Mouse (Mus musculus) liver, embryonic 12.5 days (tissue): ENCODE results near the gene Klk13. TPM values are rescaled to one million over a fixed set of nuclear protein-coding genes. Genes with fewer than 3 reads are reported as not detected.
"Not testable (repeated sequence)": the region's sequence is repeated elsewhere in the genome, so short reads cannot be mapped to it uniquely, and the experiment has no call there.

Source experiments
- ATAC-seq: fragments of 200-750 bp; cut with Nextera tagmentation; 2 replicates; pipeline ENCODE4 v1.8.0; 2017; ENCODE audit warnings: moderate number of reproducible peaks, mild to moderate bottlenecking, moderate library complexity
- H3K27ac ChIP-seq: fragments of 300-500 bp; sonication (generic); 2 replicates; pipeline ENCODE4 v1.5.1; 2016; ENCODE audit warnings: mild to moderate bottlenecking
- H3K27me3 ChIP-seq: fragments of 300-500 bp; sonication (generic); replicated peaks from 2 replicates; pipeline ENCODE4 v1.6.1; 2016; ENCODE audit warnings: mild to moderate bottlenecking, moderate library complexity
- H3K36me3 ChIP-seq: fragments of 300-500 bp; sonication (generic); 2 replicates; pipeline ENCODE4 v1.6.1; 2016; ENCODE audit warnings: mild to moderate bottlenecking, moderate library complexity
- H3K4me1 ChIP-seq: fragments of 300-500 bp; sonication (generic); 2 replicates; pipeline ENCODE4 v1.6.1; 2016
- H3K4me2 ChIP-seq: fragments of 300-500 bp; sonication (generic); 2 replicates; pipeline ENCODE4 v1.6.1; 2016; ENCODE audit warnings: mild to moderate bottlenecking, moderate library complexity
- H3K4me3 ChIP-seq: fragments of 300-500 bp; sonication (generic); 2 replicates; pipeline ENCODE4 v1.5.1; 2016; ENCODE audit warnings: mild to moderate bottlenecking, moderate library complexity
- H3K9ac ChIP-seq: fragments of 300-500 bp; sonication (generic); 2 replicates; pipeline ENCODE4 v1.6.1; 2016; ENCODE audit warnings: mild to moderate bottlenecking, moderate library complexity
- H3K9me3 ChIP-seq: fragments of 300-500 bp; sonication (generic); replicated peaks from 2 replicates; pipeline ENCODE4 v1.6.1; 2016; ENCODE audit warnings: mild to moderate bottlenecking, moderate library complexity
- WGBS: fragments of 180-500 bp; shearing (Covaris S2); methylation state at CpG from one replicate; pipeline ENCODE4 v1.1.7; 2016; ENCODE audit not compliant: insufficient replicate concordance; 5-methylcytosine and 5-hydroxymethylcytosine counted together
- polyA plus RNA-seq: library from polyadenylated mRNA; unstranded; fragments of >200 nt; fragmentation: Nextera tagmentation; extraction: Ambion mirVana; gene quantifications from 2 replicates; pipeline ENCODE4 v1.2.1, GENCODE M21; 2016

The Klk13 gene
- 0.10 and 0.27 TPM in 2 replicates for polyA plus RNA-seq

DNA sequence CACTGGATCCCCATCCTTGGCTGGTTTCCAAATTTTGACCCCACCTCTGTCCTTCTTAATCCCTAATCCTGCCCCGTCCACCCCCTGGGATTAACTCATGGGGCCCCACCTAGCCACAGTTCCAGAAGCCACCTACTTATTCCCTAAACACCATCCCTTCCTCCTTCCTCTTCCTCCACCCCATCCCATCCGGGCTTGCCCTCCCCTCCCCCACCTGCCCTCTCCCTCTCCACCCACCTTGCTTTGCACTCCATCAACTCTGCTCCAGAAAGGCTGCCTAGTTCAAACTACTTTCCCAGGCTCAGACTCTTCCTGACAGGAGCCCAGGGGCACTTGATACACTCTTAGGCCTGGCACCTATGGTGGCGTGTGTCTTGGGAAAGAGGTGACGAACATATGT is at the start of gene Klk13:
Gene Klk13 (plus strand): TSS at position 301 of the 400 bp plus-strand sequence.
- Histone ChIP-seq H3K27me3 (peaks cover 12% of the 10 kb centered on the region; the same call in 1 of the 2 replicates), H3K36me3 (no peaks in the 10 kb centered on the region), H3K9ac (no peak within 1 kb of the TSS), H3K4me2 (peak within 1 kb of the TSS; percentile 11; the same call in 1 of the 2 replicates), H3K4me3 (no peak within 1 kb of the TSS), H3K4me1 (0 out of 2 replicates have a peak, but pooled peaks cover 4% of the 10 kb centered on the region), H3K9me3 (no peaks in the 10 kb centered on the region), H3K27ac (no peak within 1 kb of the TSS)
- 47% methylated on average over 4 of the region's 4 CpGs for WGBS
- no peak for ATAC-seq

DNA sequence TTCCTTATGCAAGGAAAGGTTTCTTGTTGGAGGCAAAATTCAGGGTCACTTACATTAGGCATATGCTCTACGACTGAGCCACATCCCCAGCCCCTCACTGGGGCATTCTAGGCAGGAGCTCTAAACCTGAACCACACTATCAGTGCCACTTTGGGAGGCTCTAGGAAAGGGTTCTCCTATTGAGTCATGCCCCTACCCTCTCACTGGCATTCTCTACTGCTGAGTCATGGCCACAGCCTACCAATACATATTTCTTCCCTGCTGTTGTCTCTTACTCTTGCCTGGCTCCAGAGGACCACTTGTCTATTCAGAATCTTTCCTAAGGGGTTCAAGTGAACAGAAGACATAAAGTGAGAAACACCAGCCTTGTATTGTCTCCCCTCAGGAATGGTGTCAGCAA is 49.6 kb upstream of the Klk13 start:
- no peak for ATAC-seq
- no peak overlapping the region for H3K4me3 ChIP-seq
- no peaks in the 10 kb centered on the region for H3K27me3 ChIP-seq
- WGBS, result 82% methylated on average over 1 of the region's 1 CpGs
- no peaks in the 10 kb centered on the region for H3K36me3 ChIP-seq
- no peaks in the 10 kb centered on the region for H3K4me1 ChIP-seq
- H3K27ac ChIP-seq, result no peak overlapping the region
- no peak overlapping the region for H3K4me2 ChIP-seq
- no peak overlapping the region for H3K9ac ChIP-seq
- H3K9me3 ChIP-seq, result no peaks in the 10 kb centered on the region

DNA sequence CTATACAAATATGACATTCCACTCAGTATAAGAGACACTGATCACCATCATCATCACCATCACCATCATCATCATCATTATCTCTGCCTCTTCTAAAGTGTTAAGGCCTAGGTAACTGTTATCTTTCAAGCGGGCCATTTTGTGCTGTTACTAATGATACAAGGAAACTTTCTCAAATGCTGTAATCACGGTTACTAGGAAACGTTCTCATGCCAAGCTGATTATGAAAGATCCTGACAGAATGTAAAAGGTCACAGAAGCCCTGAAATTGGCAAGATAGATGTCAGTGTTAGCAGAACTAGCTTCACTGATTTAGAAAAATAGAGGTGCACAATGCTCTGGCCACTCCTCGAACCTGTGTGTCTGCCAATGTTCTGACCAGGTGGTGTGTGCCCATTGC is 45.1 kb upstream of the Klk13 start:
- H3K9me3 ChIP-seq, ATAC-seq, H3K27ac ChIP-seq, H3K4me2 ChIP-seq, H3K9ac ChIP-seq, H3K36me3 ChIP-seq, H3K4me1 ChIP-seq, H3K4me3 ChIP-seq, H3K27me3 ChIP-seq: not testable (repeated sequence)
- 71% methylated on average over 4 of the region's 4 CpGs for WGBS

DNA sequence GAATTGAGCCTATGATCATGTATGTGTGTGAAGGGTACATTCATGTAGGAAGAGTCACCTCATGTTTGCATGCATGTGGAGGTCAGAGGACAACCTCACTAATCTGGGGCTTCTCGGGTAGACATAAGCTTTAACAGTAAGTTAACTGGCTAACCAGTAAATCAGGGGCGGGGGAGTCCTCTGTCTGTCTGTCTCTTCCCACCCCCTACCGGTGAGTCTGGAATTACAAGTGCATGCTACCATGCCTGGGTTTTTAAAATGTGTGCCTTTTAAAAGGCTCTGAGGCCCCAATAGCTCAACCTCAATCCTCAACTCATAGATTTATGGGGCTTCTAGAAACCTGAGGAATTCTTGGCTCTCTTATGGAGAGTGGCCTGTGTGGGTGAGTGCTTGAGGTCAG is 43.8 kb upstream of the Klk13 start:
- Histone ChIP-seq H3K9me3 (no peaks in the 10 kb centered on the region), H3K4me3 (no peak overlapping the region), H3K27me3 (no peaks in the 10 kb centered on the region), H3K4me2 (no peak overlapping the region), H3K9ac (no peak overlapping the region), H3K36me3 (no peaks in the 10 kb centered on the region), H3K27ac (no peak overlapping the region), H3K4me1 (peaks cover 20% of the 10 kb centered on the region)
- 9% methylated on average over 3 of the region's 3 CpGs for WGBS
- no peak for ATAC-seq

DNA sequence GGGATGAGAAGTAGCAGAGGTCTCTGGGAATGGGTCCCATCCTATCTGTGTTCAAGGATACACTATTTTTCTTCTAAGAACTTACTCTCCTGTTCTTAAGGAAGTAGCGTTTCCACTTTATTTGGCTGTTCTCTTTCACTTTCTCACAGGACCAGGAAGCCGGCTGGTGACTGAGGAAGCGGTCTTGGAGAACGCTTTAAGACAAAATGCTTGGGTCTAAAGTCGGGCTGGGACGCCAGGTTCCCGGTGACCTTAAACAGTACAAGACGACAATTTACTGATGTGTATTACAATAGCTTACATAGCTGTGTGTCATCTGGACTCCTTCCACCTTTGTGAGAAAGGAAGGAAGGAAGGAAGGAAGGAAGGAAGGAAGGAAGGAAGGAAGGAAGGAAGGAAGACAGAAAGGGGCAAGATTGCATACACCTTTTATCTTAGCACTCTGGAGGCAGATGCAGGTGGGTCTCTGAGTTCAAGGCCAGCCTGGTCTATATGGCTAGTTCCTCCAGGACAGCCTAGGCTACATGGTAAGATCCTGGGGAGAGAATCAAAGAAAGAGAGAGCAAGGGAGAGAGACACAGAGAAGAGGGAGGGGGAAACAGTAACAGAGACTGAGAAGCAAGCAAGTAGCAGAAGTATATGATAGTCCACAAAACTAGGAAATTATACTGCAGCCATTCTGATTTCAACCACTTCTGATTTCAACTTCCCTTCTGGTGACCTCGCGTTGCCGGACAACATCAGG is 41.1 kb upstream of the Klk13 start:
- Histone ChIP-seq H3K4me3 (peak overlapping the region; percentile 73), H3K9ac (peak overlapping the region; percentile 80), H3K27me3 (no peaks in the 10 kb centered on the region), H3K36me3 (peaks cover 24% of the 10 kb centered on the region), H3K4me1 (peaks cover 20% of the 10 kb centered on the region), H3K27ac (no peak overlapping the region), H3K4me2 (peak overlapping the region; percentile 78), H3K9me3 (no peaks in the 10 kb centered on the region)
- 58% methylated on average over 11 of the region's 11 CpGs for WGBS
- peak; percentile 7 for ATAC-seq

DNA sequence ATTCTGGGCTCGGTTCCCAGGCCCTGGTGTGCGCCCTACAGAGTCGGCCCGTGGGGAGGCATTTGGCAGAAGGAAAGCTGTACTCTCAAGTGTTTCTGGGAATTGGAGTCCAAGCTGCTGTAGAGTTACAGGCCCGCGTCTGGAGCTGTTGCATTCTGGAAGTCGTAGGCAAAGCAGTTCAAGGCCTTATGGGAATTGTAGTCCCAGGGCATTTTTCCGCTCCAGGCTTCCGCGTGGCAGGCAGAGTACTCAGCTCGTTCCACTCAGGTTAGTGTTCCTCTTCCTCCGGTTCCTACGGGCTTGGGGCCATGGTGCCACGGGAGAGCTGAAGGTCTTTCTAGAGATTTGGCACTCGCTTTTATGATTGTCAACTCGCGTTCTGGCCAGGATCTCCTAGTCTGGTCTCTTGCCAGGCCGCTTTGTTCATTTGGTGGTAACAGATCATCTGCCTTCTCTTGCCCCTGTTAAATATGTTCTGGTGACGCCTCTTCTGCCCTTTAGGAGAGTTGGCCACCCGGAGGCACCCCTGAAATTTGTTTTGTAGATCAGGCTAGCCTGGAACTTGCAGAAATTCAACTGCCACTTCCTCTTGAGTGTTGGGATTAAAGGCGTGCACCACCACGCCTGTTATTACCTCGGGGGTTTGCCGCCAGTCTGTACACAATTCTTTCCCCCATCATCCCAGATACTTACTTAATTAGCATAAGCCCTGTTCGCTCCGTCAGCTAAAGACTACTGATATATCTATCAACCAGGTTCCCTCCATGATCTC is 40.4 kb upstream of the Klk13 start, which contains the start of gene Ctu1:
Gene Ctu1 (plus strand): TSS at position 208 of the 772 bp plus-strand sequence.
- under 1% methylated on average over 26 of the region's 26 CpGs for WGBS
- H3K27ac ChIP-seq, result 0 out of 2 replicates have a peak within 1 kb of the TSS, but pooled peaks have one; percentile 30
- peak; percentile 92 for ATAC-seq
- peaks cover 31% of the 10 kb centered on the region for H3K36me3 ChIP-seq
- H3K4me3 ChIP-seq, result peak within 1 kb of the TSS; percentile 73
- H3K4me2 ChIP-seq, result peak within 1 kb of the TSS; percentile 78
- H3K4me1 ChIP-seq, result peaks cover 20% of the 10 kb centered on the region
- no peaks in the 10 kb centered on the region for H3K27me3 ChIP-seq
- H3K9ac ChIP-seq, result peak within 1 kb of the TSS; percentile 80
- H3K9me3 ChIP-seq, result no peaks in the 10 kb centered on the region

DNA sequence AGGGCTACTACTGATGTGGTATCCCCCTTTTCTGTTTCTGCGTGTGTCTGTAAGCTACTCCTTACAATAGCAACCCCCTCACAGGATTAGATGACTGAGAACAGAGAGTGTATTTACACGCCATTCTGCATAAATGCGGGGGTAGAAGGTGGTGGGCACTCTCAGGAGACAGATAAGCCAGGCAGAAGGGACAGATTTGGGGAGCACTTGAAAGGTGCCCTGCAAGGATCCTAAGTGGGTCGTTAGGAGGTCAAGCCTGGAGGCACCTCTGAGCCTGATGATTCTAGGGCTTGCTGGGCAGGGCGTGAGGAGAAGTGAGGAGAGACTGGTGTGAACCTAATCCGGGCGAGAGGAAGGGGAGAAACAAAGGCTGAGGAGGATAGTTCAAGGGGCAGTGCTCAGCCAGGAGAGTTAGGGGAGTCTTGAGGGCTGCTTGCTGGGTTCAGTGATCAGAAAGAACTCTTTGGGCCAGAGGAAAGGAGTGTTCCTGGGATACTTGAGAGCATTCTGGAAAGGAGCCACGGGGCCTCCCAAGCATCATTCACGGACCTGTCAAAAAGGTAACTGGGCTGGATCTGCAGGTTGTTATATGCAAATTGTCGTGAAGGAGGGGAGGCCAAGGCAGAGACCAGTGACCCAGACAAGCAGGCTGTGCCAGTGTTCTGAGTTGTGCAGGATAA is 39.6 kb upstream of the Klk13 start:
- Histone ChIP-seq H3K27me3 (no peaks in the 10 kb centered on the region), H3K36me3 (peaks cover 39% of the 10 kb centered on the region), H3K9me3 (no peaks in the 10 kb centered on the region), H3K27ac (0 out of 2 replicates have a peak overlapping the region, but pooled peaks have one; percentile 30), H3K4me1 (peaks cover 20% of the 10 kb centered on the region), H3K4me2 (peak overlapping the region; percentile 78), H3K9ac (peak overlapping the region; percentile 80), H3K4me3 (peak overlapping the region; percentile 73)
- ATAC-seq, result no peak
- whole genome bisulfite sequencing, result 21% methylated on average over 10 of the region's 10 CpGs

DNA sequence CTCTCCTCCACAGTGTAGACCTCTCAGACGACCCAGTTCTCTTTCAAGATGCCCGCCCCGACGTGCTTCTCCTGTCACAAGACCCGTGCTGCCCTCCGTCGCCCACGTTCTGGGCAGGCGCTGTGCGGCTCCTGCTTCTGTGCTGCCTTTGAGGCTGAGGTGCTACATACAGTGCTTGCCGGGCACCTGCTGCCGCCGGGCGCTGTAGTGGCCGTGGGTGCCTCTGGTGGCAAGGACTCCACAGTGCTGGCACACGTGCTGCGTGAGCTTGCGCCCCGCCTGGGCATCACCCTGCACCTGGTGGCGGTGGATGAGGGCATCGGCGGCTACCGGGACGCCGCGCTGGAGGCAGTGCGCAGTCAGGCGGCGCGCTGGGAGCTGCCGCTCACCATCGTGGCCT is 37.3 kb upstream of the Klk13 start:
- Histone ChIP-seq H3K9ac (no peak overlapping the region), H3K27ac (no peak overlapping the region), H3K9me3 (no peaks in the 10 kb centered on the region), H3K4me3 (no peak overlapping the region), H3K36me3 (peaks cover 46% of the 10 kb centered on the region), H3K27me3 (no peaks in the 10 kb centered on the region), H3K4me2 (no peak overlapping the region), H3K4me1 (peaks cover 20% of the 10 kb centered on the region)
- WGBS, result 91% methylated on average over 32 of the region's 32 CpGs
- no peak for ATAC-seq

DNA sequence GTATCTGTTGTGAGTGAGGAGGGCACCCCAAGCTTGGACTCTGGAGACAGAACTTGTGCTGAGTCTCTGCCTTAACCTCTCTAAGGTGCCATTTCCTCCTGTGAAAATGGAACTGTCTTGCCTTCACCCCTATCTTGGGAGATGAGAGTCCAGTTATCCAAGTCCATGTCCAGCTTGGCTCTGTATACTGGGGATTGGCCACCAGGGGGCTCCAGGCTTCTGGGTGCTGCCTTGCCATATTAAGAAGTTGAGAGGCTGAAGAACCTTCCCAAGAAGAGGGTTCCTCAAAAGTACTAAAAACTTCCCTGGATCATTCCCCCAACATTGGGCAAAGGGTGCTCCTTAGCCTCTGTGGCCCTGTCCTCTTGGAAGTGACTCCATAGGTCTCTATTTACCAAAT is 33.9 kb upstream of the Klk13 start:
- Histone ChIP-seq H3K36me3 (peaks cover 46% of the 10 kb centered on the region), H3K4me3 (no peak overlapping the region), H3K9me3 (no peaks in the 10 kb centered on the region), H3K9ac (no peak overlapping the region), H3K27ac (no peak overlapping the region), H3K27me3 (no peaks in the 10 kb centered on the region), H3K4me1 (no peaks in the 10 kb centered on the region), H3K4me2 (no peak overlapping the region)
- ATAC-seq, result no peak

DNA sequence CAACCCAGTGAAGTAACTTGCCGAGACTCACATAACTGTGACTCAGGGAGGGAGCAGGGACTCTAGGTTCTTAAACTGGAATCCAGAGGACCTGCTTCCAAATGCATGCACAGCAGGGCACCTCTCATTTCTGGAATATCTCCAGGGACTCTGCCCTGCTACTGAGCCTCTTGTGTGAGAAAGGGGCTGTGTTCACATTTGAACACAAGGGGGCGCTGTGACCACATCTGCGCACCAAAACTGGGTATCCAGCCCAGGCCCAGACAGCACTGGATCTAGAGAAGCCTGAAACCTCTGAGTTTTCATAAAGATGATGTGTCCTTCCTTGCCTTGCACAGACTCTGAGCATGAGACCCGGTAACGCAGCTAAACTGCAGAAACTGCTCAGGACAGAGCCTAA is 31.4 kb upstream of the Klk13 start:
- 18% methylated on average over 5 of the region's 5 CpGs for WGBS
- Histone ChIP-seq H3K4me2 (no peak overlapping the region), H3K9me3 (no peaks in the 10 kb centered on the region), H3K4me1 (0 out of 2 replicates have a peak, but pooled peaks cover 3% of the 10 kb centered on the region), H3K4me3 (no peak overlapping the region), H3K36me3 (peaks cover 25% of the 10 kb centered on the region), H3K27ac (no peak overlapping the region), H3K27me3 (no peaks in the 10 kb centered on the region), H3K9ac (no peak overlapping the region)
- no peak for ATAC-seq

DNA sequence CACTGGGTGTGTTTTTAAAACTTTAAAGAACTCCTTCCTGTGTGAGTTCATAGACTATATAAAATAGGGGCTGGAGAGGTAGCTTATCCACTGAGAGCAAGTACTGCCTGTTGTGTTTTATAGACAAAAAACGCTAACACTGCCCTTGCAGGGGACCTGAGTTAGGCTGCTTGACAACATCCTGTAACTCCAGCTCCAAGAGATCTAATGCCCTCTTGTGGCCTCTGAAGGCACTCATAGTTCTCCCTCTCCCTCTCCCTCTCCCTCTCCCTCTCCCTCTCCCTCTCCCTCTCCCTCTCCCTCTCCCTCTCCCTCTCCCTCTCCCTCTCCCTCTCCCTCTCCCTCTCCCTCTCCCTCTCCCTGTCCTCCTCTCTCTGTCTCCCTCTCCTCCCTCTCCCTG is 29.9 kb upstream of the Klk13 start:
- H3K27ac ChIP-seq, H3K4me1 ChIP-seq, H3K4me3 ChIP-seq, ATAC-seq, H3K9ac ChIP-seq, H3K9me3 ChIP-seq, H3K36me3 ChIP-seq, H3K27me3 ChIP-seq, H3K4me2 ChIP-seq: not testable (repeated sequence)
- 14% methylated on average over 1 of the region's 1 CpGs for WGBS

DNA sequence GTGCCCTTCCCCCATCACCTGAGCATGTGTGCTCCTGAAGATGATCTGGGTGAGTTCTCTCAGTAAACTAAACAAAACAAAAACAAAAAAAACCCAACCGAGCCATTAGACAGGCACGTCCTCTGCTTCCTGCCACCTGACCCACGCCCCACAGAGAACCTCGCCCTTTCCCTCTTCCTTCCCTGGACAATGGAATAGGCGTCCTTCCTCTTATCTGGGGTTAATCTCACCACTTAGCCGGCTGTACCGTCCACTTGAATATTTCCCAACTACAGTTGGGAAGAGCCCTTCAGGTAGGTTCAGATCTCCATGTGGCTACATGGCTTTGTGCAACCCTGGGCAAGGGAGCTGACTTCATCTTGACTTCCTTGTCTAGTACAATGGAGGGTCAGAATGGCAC is 27.3 kb upstream of the Klk13 start:
- Histone ChIP-seq H3K4me3 (no peak overlapping the region), H3K27me3 (no peaks in the 10 kb centered on the region), H3K36me3 (no peaks in the 10 kb centered on the region), H3K9ac (no peak overlapping the region), H3K27ac (no peak overlapping the region), H3K9me3 (no peaks in the 10 kb centered on the region), H3K4me1 (0 out of 2 replicates have a peak, but pooled peaks cover 3% of the 10 kb centered on the region), H3K4me2 (no peak overlapping the region)
- ATAC-seq, result no peak
- 23% methylated on average over 7 of the region's 7 CpGs for WGBS
